Mouse (Mus musculus): ENCODE data around the gene Tnip3.

Gene Tnip3

GRCm38 (mm10) chr6:65525192-65525591 is at the start of gene Tnip3:
Gene Tnip3, plus strand, starts transcription at chr6:65525313.
- no peaks in the 10 kb centered on the region for H3K4me1 ChIP-seq (replicated peaks; ENCODE audit: low read depth, low read length)
- no peak for TF ChIP-seq POU5F1 (IDR thresholded peaks at IDR 0.05; ENCODE audit: borderline replicate concordance, low read length)
- no peak for TF ChIP-seq NANOG (IDR thresholded peaks at IDR 0.05; ENCODE audit: borderline replicate concordance, low read length)
- no peaks in the 10 kb centered on the region for H3K27me3 ChIP-seq (ENCODE audit: insufficient read depth, low read length)
- no peak within 1 kb of the TSS for H3K4me3 ChIP-seq (replicated peaks; ENCODE audit: low read length)
- H3K9me3 ChIP-seq (ENCODE audit: low read length): no peaks in the 10 kb centered on the region
- no peaks in the 10 kb centered on the region for H3K36me3 ChIP-seq (ENCODE audit: insufficient read depth, low read length)

GRCm38 (mm10) chr6:65498786-65499185 is 26.3 kb upstream of the Tnip3 start:
- Histone ChIP-seq H3K36me3 (ENCODE audit: insufficient read depth, low read length) (no peaks in the 10 kb centered on the region), H3K27me3 (ENCODE audit: insufficient read depth, low read length) (no peaks in the 10 kb centered on the region), H3K4me3 (replicated peaks; ENCODE audit: low read length) (no peak overlapping the region), H3K9me3 (ENCODE audit: low read length) (no peaks in the 10 kb centered on the region), H3K4me1 (replicated peaks; ENCODE audit: low read depth, low read length) (no peaks in the 10 kb centered on the region)
- no peak for TF ChIP-seq NANOG (IDR thresholded peaks at IDR 0.05; ENCODE audit: borderline replicate concordance, low read length)

GRCm38 (mm10) chr6:65510051-65510669 is 15.0 kb upstream of the Tnip3 start:
- no peak overlapping the region for H3K4me3 ChIP-seq (replicated peaks; ENCODE audit: low read length)
- no peaks in the 10 kb centered on the region for H3K4me1 ChIP-seq (replicated peaks; ENCODE audit: low read depth, low read length)
- peaks cover 20% of the 10 kb centered on the region for H3K9me3 ChIP-seq (ENCODE audit: low read length)
- TF ChIP-seq CTCF (conservative IDR thresholded peaks at IDR 0.05; ENCODE audit: low read length): peak; percentile 73
- TF ChIP-seq NANOG (IDR thresholded peaks at IDR 0.05; ENCODE audit: borderline replicate concordance, low read length): no peak
- no peaks in the 10 kb centered on the region for H3K27me3 ChIP-seq (ENCODE audit: insufficient read depth, low read length)
- no peaks in the 10 kb centered on the region for H3K36me3 ChIP-seq (ENCODE audit: insufficient read depth, low read length)

- H3K36me3 ChIP-seq (ENCODE audit: insufficient read depth, low read length): no peaks in the 10 kb centered on the region
- H3K4me1 ChIP-seq (replicated peaks; ENCODE audit: low read depth, low read length): no peaks in the 10 kb centered on the region
- H3K9me3 ChIP-seq (ENCODE audit: low read length): peaks cover 13% of the 10 kb centered on the region
- H3K27me3 ChIP-seq (ENCODE audit: insufficient read depth, low read length): no peaks in the 10 kb centered on the region
- TF ChIP-seq CTCF (conservative IDR thresholded peaks at IDR 0.05; ENCODE audit: low read length): no peak
- TF ChIP-seq NANOG (IDR thresholded peaks at IDR 0.05; ENCODE audit: borderline replicate concordance, low read length): no peak
- no peak for TF ChIP-seq POU5F1 (IDR thresholded peaks at IDR 0.05; ENCODE audit: borderline replicate concordance, low read length)
- no peak overlapping the region for H3K4me3 ChIP-seq (replicated peaks; ENCODE audit: low read length)
These were observed 11.3 kb upstream of the Tnip3 start for GRCm38 (mm10) chr6:65513813-65514212.

GRCm38 (mm10) chr6:65516759-65517158 is 8.4 kb upstream of the Tnip3 start:
- no peaks in the 10 kb centered on the region for H3K27me3 ChIP-seq (ENCODE audit: insufficient read depth, low read length)
- no peaks in the 10 kb centered on the region for H3K9me3 ChIP-seq (ENCODE audit: low read length)
- H3K36me3 ChIP-seq (ENCODE audit: insufficient read depth, low read length): no peaks in the 10 kb centered on the region
- H3K4me1 ChIP-seq (replicated peaks; ENCODE audit: low read depth, low read length): no peaks in the 10 kb centered on the region
- TF ChIP-seq CTCF (conservative IDR thresholded peaks at IDR 0.05; ENCODE audit: low read length) (no peak), POU5F1 (IDR thresholded peaks at IDR 0.05; ENCODE audit: borderline replicate concordance, low read length) (no peak), NANOG (IDR thresholded peaks at IDR 0.05; ENCODE audit: borderline replicate concordance, low read length) (no peak)
- H3K4me3 ChIP-seq (replicated peaks; ENCODE audit: low read length): no peak overlapping the region

- Histone ChIP-seq H3K27me3 (ENCODE audit: insufficient read depth, low read length) (no peaks in the 10 kb centered on the region), H3K4me1 (replicated peaks; ENCODE audit: low read depth, low read length) (no peaks in the 10 kb centered on the region), H3K36me3 (ENCODE audit: insufficient read depth, low read length) (no peaks in the 10 kb centered on the region), H3K9me3 (ENCODE audit: low read length) (no peaks in the 10 kb centered on the region), H3K4me3 (replicated peaks; ENCODE audit: low read length) (no peak overlapping the region)
- TF ChIP-seq NANOG (IDR thresholded peaks at IDR 0.05; ENCODE audit: borderline replicate concordance, low read length) (no peak), POU5F1 (IDR thresholded peaks at IDR 0.05; ENCODE audit: borderline replicate concordance, low read length) (no peak), CTCF (conservative IDR thresholded peaks at IDR 0.05; ENCODE audit: low read length) (no peak)
These were observed 4.3 kb upstream of the Tnip3 start for GRCm38 (mm10) chr6:65520821-65521220.

GRCm38 (mm10) chr6:65527892-65528291 is 2.8 kb downstream of the Tnip3 start:
- no peaks in the 10 kb centered on the region for H3K27me3 ChIP-seq (ENCODE audit: insufficient read depth, low read length)
- no peaks in the 10 kb centered on the region for H3K9me3 ChIP-seq (ENCODE audit: low read length)
- H3K4me1 ChIP-seq (replicated peaks; ENCODE audit: low read depth, low read length): no peaks in the 10 kb centered on the region
- H3K4me3 ChIP-seq (replicated peaks; ENCODE audit: low read length): no peak overlapping the region
- TF ChIP-seq POU5F1 (IDR thresholded peaks at IDR 0.05; ENCODE audit: borderline replicate concordance, low read length): no peak
- no peak for TF ChIP-seq NANOG (IDR thresholded peaks at IDR 0.05; ENCODE audit: borderline replicate concordance, low read length)
- no peak for TF ChIP-seq CTCF (conservative IDR thresholded peaks at IDR 0.05; ENCODE audit: low read length)
- no peaks in the 10 kb centered on the region for H3K36me3 ChIP-seq (ENCODE audit: insufficient read depth, low read length)

- Histone ChIP-seq H3K27me3 (ENCODE audit: insufficient read depth, low read length) (no peaks in the 10 kb centered on the region), H3K9me3 (ENCODE audit: low read length) (no peaks in the 10 kb centered on the region), H3K4me1 (replicated peaks; ENCODE audit: low read depth, low read length) (no peaks in the 10 kb centered on the region), H3K4me3 (replicated peaks; ENCODE audit: low read length) (no peak overlapping the region), H3K36me3 (ENCODE audit: insufficient read depth, low read length) (no peaks in the 10 kb centered on the region)
- no peak for TF ChIP-seq CTCF (conservative IDR thresholded peaks at IDR 0.05; ENCODE audit: low read length)
- TF ChIP-seq POU5F1 (IDR thresholded peaks at IDR 0.05; ENCODE audit: borderline replicate concordance, low read length): no peak
- TF ChIP-seq NANOG (IDR thresholded peaks at IDR 0.05; ENCODE audit: borderline replicate concordance, low read length): no peak
These were observed 6.2 kb downstream of the Tnip3 start for GRCm38 (mm10) chr6:65531232-65531848.

- H3K9me3 ChIP-seq (ENCODE audit: low read length): no peaks in the 10 kb centered on the region
- no peaks in the 10 kb centered on the region for H3K27me3 ChIP-seq (ENCODE audit: insufficient read depth, low read length)
- no peaks in the 10 kb centered on the region for H3K4me1 ChIP-seq (replicated peaks; ENCODE audit: low read depth, low read length)
- H3K36me3 ChIP-seq (ENCODE audit: insufficient read depth, low read length): no peaks in the 10 kb centered on the region
- H3K4me3 ChIP-seq (replicated peaks; ENCODE audit: low read length): no peak overlapping the region
- TF ChIP-seq CTCF (conservative IDR thresholded peaks at IDR 0.05; ENCODE audit: low read length): no peak
- TF ChIP-seq POU5F1 (IDR thresholded peaks at IDR 0.05; ENCODE audit: borderline replicate concordance, low read length): no peak
- no peak for TF ChIP-seq NANOG (IDR thresholded peaks at IDR 0.05; ENCODE audit: borderline replicate concordance, low read length)
These were observed 8.6 kb downstream of the Tnip3 start for GRCm38 (mm10) chr6:65533687-65534086.
